Mouse (Mus musculus): ENCODE results near the gene Rab8a.

Gene Rab8a

GRCm38 (mm10) chr8:72160707-72161697 lies at the start of gene Rab8a:
TSS of gene Rab8a (plus strand) at chr8:72161200.
- in situ Hi-C loops (cut with MseI, MboI): no loop called here

- in situ Hi-C loops (cut with MseI, MboI): loop anchor here in 1 of 2 experiments (25.0 kb wide), 1 partner anchor 975 kb away; no protein-coding TSS in a partner anchor
Observed at GRCm38 (mm10) chr8:72112486-72112885, 48.5 kb upstream of the Rab8a start.

- in situ Hi-C loops (cut with MseI, MboI): loop anchor here in 1 of 2 experiments (25.0 kb wide), 1 partner anchor 978 kb away; no protein-coding TSS in a partner anchor
Observed at GRCm38 (mm10) chr8:72115202-72115601, 45.8 kb upstream of the Rab8a start.

- in situ Hi-C loops (cut with MseI, MboI): loop anchor here in 1 of 2 experiments (25.0 kb wide), 1 partner anchor 981 kb away; no protein-coding TSS in a partner anchor
Observed at GRCm38 (mm10) chr8:72118616-72119015, 42.4 kb upstream of the Rab8a start.

GRCm38 (mm10) chr8:72121486-72121885 lies 39.5 kb upstream of the Rab8a start:
- in situ Hi-C loops (cut with MseI, MboI): loop anchor here in 1 of 2 experiments (25.0 kb wide), 1 partner anchor 984 kb away; no protein-coding TSS in a partner anchor

GRCm38 (mm10) chr8:72121997-72122396 lies 39.0 kb upstream of the Rab8a start:
- in situ Hi-C loops (cut with MseI, MboI): loop anchor here in 1 of 2 experiments (25.0 kb wide), 1 partner anchor 985 kb away; no protein-coding TSS in a partner anchor

- in situ Hi-C loops (cut with MseI, MboI): no loop called here
Observed at GRCm38 (mm10) chr8:72127834-72128233, 33.2 kb upstream of the Rab8a start.

GRCm38 (mm10) chr8:72131251-72131650 lies 29.7 kb upstream of the Rab8a start:
- in situ Hi-C loops (cut with MseI, MboI): no loop called here

GRCm38 (mm10) chr8:72131901-72132300 lies 29.1 kb upstream of the Rab8a start:
- in situ Hi-C loops (cut with MseI, MboI): no loop called here

GRCm38 (mm10) chr8:72132417-72132816 lies 28.6 kb upstream of the Rab8a start:
- in situ Hi-C loops (cut with MseI, MboI): no loop called here

- in situ Hi-C loops (cut with MseI, MboI): no loop called here
Observed at GRCm38 (mm10) chr8:72132891-72133290, 28.1 kb upstream of the Rab8a start.

- in situ Hi-C loops (cut with MseI, MboI): no loop called here
Observed at GRCm38 (mm10) chr8:72133507-72133906, 27.5 kb upstream of the Rab8a start.

GRCm38 (mm10) chr8:72134756-72135445 lies 26.1 kb upstream of the Rab8a start, which contains the start of gene Tpm4:
TSS of gene Tpm4 (plus strand) at chr8:72134975.
- in situ Hi-C loops (cut with MseI, MboI): no loop called here

GRCm38 (mm10) chr8:72135446-72136301 lies 25.3 kb upstream of the Rab8a start:
- in situ Hi-C loops (cut with MseI, MboI): no loop called here

GRCm38 (mm10) chr8:72136302-72136978 lies 24.6 kb upstream of the Rab8a start:
- in situ Hi-C loops (cut with MseI, MboI): no loop called here

- in situ Hi-C loops (cut with MseI, MboI): no loop called here
Observed at GRCm38 (mm10) chr8:72137431-72137830, 23.6 kb upstream of the Rab8a start.

- in situ Hi-C loops (cut with MseI, MboI): no loop called here
Observed at GRCm38 (mm10) chr8:72138456-72138855, 22.5 kb upstream of the Rab8a start.

GRCm38 (mm10) chr8:72143256-72143824 lies 17.7 kb upstream of the Rab8a start:
- in situ Hi-C loops (cut with MseI, MboI): no loop called here

- in situ Hi-C loops (cut with MseI, MboI): no loop called here
Observed at GRCm38 (mm10) chr8:72144345-72144975, 16.5 kb upstream of the Rab8a start.

- in situ Hi-C loops (cut with MseI, MboI): no loop called here
Observed at GRCm38 (mm10) chr8:72145511-72145910, 15.5 kb upstream of the Rab8a start.
